Mouse (Mus musculus): ENCODE measurements around the gene Lsamp. TPM values are rescaled to one million over a fixed set of nuclear protein-coding genes. Genes with fewer than 3 reads are reported as not detected.

Gene Lsamp
- 1.5 and 2.1 TPM in 2 replicates for polyA plus RNA-seq (2014; fragmentation: Nextera tagmentation; extraction: Ambion mirVana)

DNA sequence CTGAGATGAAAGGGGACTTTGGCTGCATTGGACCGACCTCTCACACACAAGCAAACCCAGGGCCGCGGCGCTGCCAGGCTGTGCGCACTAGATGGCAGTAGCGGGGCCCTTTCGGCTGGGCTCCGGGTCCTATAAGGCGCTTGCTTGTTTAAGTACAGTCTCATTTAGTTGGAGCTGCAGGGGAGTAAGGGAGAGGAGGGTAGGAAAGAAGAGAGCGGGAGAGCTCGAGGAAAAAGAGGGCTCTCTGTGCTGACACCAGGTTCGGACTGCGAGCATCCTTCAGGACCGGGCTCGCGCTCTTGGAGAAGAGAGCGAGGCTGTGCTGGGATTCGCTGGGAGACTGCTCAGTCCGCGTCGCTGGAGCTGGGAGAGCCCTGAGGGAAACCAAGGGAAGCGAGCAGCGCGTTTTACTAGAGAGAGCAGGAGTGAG lies at the start of gene Lsamp:
Gene Lsamp, plus strand, starts transcription at position 157 of the 430 bp plus-strand sequence.
- Histone ChIP-seq H3K27ac (replicated peaks in 1 of 2; ENCODE audit: control insufficient read depth in 1 of 2, insufficient read depth in 1 of 2, low read depth in 2 of 2, low read length in 2 of 2) (no peak within 1 kb of the TSS), H3K4me3 (ENCODE audit: control insufficient read depth in 1 of 2, insufficient read depth in 1 of 2, low read depth in 1 of 2, low read length in 2 of 2) (peak within 1 kb of the TSS; percentile 48 to 54), H3K9ac (ENCODE audit: low read length) (peak within 1 kb of the TSS; percentile 32; the same call in 1 of the 2 replicates), H3K9me3 (ENCODE audit: control insufficient read depth, low read length) (no peaks in the 10 kb centered on the region), H3K27me3 (ENCODE audit: control insufficient read depth, insufficient read depth, low read length) (0 out of 2 replicates have a peak, but pooled peaks cover 3% of the 10 kb centered on the region), H3K4me1 (ENCODE audit: control insufficient read depth in 2 of 2, insufficient read depth in 2 of 2, low read length in 2 of 2) (peaks cover 0 to 3% of the 10 kb centered on the region in 2 experiments; a peak in 2 of 4 replicates), H3K4me2 (ENCODE audit: low read length) (peak within 1 kb of the TSS; percentile 96), H3K36me3 (ENCODE audit: control insufficient read depth, insufficient read depth, low read length) (no peaks in the 10 kb centered on the region)
- WGBS = 1% methylated on average over 24 of the region's 24 CpGs
- peak; percentile 73; the same call in 1 of the 2 replicates for ATAC-seq (ENCODE audit: insufficient number of reproducible peaks, insufficient read depth, low FRiP score, low read depth)

DNA sequence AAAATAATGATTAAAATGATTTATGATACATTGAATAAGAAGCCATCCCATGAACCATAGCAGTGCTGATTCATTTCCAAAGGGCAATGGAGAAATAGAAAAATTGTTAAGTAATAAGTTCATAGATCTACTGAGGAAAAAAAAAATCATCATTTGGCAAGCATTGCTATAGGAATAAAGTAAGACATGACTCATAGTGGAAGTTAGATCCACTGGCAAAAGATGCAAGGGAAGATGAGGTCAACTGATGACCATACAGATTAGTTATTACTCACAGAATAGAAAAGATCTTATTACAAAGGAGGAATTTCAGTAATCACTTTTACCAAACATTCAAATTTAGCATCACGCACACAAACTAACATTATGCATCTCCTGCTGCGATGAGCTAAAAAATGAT lies 26.5 kb upstream of the Lsamp start:
- Histone ChIP-seq H3K9me3 (ENCODE audit: control insufficient read depth, low read length) (no peaks in the 10 kb centered on the region), H3K36me3 (ENCODE audit: control insufficient read depth, insufficient read depth, low read length) (no peaks in the 10 kb centered on the region), H3K9ac (ENCODE audit: low read length) (no peak overlapping the region), H3K27me3 (ENCODE audit: control insufficient read depth, insufficient read depth, low read length) (no peaks in the 10 kb centered on the region), H3K4me1 (ENCODE audit: control insufficient read depth in 2 of 2, insufficient read depth in 2 of 2, low read length in 2 of 2) (no peaks in the 10 kb centered on the region), H3K4me2 (ENCODE audit: low read length) (no peak overlapping the region), H3K4me3 (ENCODE audit: control insufficient read depth in 1 of 2, insufficient read depth in 1 of 2, low read depth in 1 of 2, low read length in 2 of 2) (no peak overlapping the region), H3K27ac (replicated peaks in 1 of 2; ENCODE audit: control insufficient read depth in 1 of 2, insufficient read depth in 1 of 2, low read depth in 2 of 2, low read length in 2 of 2) (no peak overlapping the region)
- ATAC-seq (ENCODE audit: insufficient number of reproducible peaks, insufficient read depth, low FRiP score, low read depth) = no peak
- 90% methylated on average over 2 of the region's 2 CpGs for WGBS

DNA sequence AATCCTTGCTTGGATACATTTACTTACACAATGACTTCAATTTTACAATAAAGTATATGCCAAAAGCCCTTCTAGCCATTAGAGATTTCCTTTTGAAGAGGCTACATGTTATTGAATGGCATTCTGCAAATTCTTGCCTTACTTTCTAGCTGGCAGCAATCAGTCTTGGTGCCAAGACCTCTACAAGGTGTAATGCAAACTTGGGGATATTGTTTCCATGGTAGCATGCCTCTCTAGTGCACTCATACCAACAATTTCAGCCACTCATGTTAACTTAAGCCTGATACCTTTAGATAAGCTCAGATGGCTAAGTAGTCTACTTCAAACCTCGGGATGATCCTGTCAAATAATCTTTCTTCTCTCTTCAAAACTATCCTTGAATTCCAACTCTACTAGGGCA lies 11.4 kb upstream of the Lsamp start:
- H3K9me3 ChIP-seq (ENCODE audit: control insufficient read depth, low read length) = no peaks in the 10 kb centered on the region
- H3K4me2 ChIP-seq (ENCODE audit: low read length) = no peak overlapping the region
- ATAC-seq (ENCODE audit: insufficient number of reproducible peaks, insufficient read depth, low FRiP score, low read depth) = no peak
- no peaks in the 10 kb centered on the region for H3K27me3 ChIP-seq (ENCODE audit: control insufficient read depth, insufficient read depth, low read length)
- H3K9ac ChIP-seq (ENCODE audit: low read length) = no peak overlapping the region
- H3K36me3 ChIP-seq (ENCODE audit: control insufficient read depth, insufficient read depth, low read length) = no peaks in the 10 kb centered on the region
- WGBS = 52% methylated on average over 1 of the region's 1 CpGs
- no peak overlapping the region for H3K4me3 ChIP-seq (ENCODE audit: control insufficient read depth in 1 of 2, insufficient read depth in 1 of 2, low read depth in 1 of 2, low read length in 2 of 2)
- H3K4me1 ChIP-seq (ENCODE audit: control insufficient read depth in 2 of 2, insufficient read depth in 2 of 2, low read length in 2 of 2) = no peaks in the 10 kb centered on the region
- H3K27ac ChIP-seq (replicated peaks in 1 of 2; ENCODE audit: control insufficient read depth in 1 of 2, insufficient read depth in 1 of 2, low read depth in 2 of 2, low read length in 2 of 2) = no peak overlapping the region

DNA sequence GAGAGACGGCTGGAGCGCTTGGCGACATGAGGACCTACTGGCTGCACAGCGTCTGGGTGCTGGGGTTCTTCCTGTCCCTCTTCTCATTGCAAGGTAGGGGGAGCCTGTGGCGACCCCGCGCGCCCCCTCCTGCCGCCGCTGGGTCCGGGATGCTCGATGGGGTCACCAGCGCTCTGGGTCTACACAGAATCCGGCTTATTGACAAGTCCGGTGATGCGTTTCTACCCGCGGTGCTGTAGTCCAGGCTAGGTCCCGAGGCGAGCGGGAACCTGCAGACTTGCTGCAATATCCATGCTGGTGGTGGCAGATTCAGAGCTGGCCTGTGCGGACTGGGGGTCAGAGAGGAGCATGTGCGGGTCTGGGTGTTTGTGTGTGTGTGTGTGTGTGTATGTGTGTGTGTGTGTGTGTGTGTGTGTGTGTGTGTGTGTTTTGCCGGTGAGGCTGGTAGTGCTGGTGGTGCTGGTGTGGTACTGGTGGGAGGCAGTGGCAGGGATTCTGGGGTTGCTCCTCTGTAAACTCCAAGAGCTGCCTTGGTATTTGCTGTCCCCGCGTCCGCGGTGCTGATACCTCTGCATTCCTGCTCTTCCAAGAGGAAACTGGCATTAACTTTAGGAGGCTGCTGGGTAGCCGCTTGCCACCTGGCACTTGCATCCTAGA lies 602 bp downstream of the Lsamp start:
- Histone ChIP-seq H3K4me1 (ENCODE audit: control insufficient read depth in 2 of 2, insufficient read depth in 2 of 2, low read length in 2 of 2) (peaks cover 0 to 3% of the 10 kb centered on the region in 2 experiments; a peak in 2 of 4 replicates), H3K4me2 (ENCODE audit: low read length) (peak overlapping the region; percentile 96), H3K9ac (ENCODE audit: low read length) (peak overlapping the region; percentile 32; the same call in 1 of the 2 replicates), H3K36me3 (ENCODE audit: control insufficient read depth, insufficient read depth, low read length) (no peaks in the 10 kb centered on the region), H3K27ac (replicated peaks in 1 of 2; ENCODE audit: control insufficient read depth in 1 of 2, insufficient read depth in 1 of 2, low read depth in 2 of 2, low read length in 2 of 2) (no peak overlapping the region), H3K4me3 (ENCODE audit: control insufficient read depth in 1 of 2, insufficient read depth in 1 of 2, low read depth in 1 of 2, low read length in 2 of 2) (peak overlapping the region; percentile 48 to 54), H3K9me3 (ENCODE audit: control insufficient read depth, low read length) (no peaks in the 10 kb centered on the region), H3K27me3 (ENCODE audit: control insufficient read depth, insufficient read depth, low read length) (0 out of 2 replicates have a peak, but pooled peaks cover 3% of the 10 kb centered on the region)
- 1% methylated on average over 29 of the region's 29 CpGs for WGBS
- ATAC-seq (ENCODE audit: insufficient number of reproducible peaks, insufficient read depth, low FRiP score, low read depth) = no peak

DNA sequence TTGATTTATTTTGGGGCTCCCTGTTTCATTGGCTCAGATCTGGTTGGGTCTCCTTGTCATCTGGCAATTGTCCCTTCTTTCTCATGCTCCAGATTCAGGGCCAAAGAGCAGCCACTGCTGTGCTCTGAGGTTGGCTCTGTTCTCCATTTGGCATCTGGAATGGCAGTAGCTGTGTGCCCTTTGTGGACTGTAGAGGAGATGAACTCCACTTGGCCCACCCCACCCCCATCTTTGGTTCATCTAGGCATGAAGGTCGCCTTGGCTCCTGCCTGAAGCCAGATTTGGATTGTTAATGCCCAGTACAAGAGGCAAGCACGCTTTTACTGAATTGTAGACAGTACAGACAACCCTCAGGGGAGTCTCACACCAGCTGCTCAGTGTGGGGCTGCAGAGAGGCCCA lies 4.3 kb downstream of the Lsamp start:
- no peaks in the 10 kb centered on the region for H3K9me3 ChIP-seq (ENCODE audit: control insufficient read depth, low read length)
- H3K36me3 ChIP-seq (ENCODE audit: control insufficient read depth, insufficient read depth, low read length) = no peaks in the 10 kb centered on the region
- no peak overlapping the region for H3K27ac ChIP-seq (replicated peaks in 1 of 2; ENCODE audit: control insufficient read depth in 1 of 2, insufficient read depth in 1 of 2, low read depth in 2 of 2, low read length in 2 of 2)
- H3K27me3 ChIP-seq (ENCODE audit: control insufficient read depth, insufficient read depth, low read length) = 0 out of 2 replicates have a peak, but pooled peaks cover 3% of the 10 kb centered on the region
- no peak for ATAC-seq (ENCODE audit: insufficient number of reproducible peaks, insufficient read depth, low FRiP score, low read depth)
- no peak overlapping the region for H3K9ac ChIP-seq (ENCODE audit: low read length)
- 57% methylated on average over 2 of the region's 2 CpGs for WGBS
- H3K4me3 ChIP-seq (ENCODE audit: control insufficient read depth in 1 of 2, insufficient read depth in 1 of 2, low read depth in 1 of 2, low read length in 2 of 2) = no peak overlapping the region
- H3K4me1 ChIP-seq (ENCODE audit: control insufficient read depth in 2 of 2, insufficient read depth in 2 of 2, low read length in 2 of 2) = peaks cover 0 to 3% of the 10 kb centered on the region in 2 experiments; a peak in 2 of 4 replicates
- no peak overlapping the region for H3K4me2 ChIP-seq (ENCODE audit: low read length)

DNA sequence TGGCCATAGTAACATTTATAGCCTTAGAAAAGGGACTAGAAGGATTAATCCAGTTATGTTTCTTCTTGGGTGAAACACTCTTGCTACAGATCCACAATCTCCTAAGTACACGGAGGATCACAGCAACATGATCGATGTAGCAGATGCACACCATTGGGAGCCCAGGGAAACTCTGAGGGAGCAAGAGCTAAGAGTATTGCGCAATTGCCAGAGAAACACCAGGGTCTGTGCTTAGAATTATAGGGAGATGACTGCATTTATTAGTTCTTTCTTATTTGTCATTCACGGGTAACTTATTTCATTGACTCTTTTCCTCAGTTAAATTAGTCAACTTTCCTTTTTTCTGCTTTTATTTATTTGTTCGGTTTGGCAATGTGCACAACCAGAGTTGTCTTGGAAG lies 10.7 kb downstream of the Lsamp start:
- Histone ChIP-seq H3K9me3 (ENCODE audit: control insufficient read depth, low read length) (no peaks in the 10 kb centered on the region), H3K27ac (replicated peaks in 1 of 2; ENCODE audit: control insufficient read depth in 1 of 2, insufficient read depth in 1 of 2, low read depth in 2 of 2, low read length in 2 of 2) (no peak overlapping the region), H3K4me2 (ENCODE audit: low read length) (no peak overlapping the region), H3K36me3 (ENCODE audit: control insufficient read depth, insufficient read depth, low read length) (no peaks in the 10 kb centered on the region), H3K4me1 (ENCODE audit: control insufficient read depth in 2 of 2, insufficient read depth in 2 of 2, low read length in 2 of 2) (no peaks in the 10 kb centered on the region), H3K27me3 (ENCODE audit: control insufficient read depth, insufficient read depth, low read length) (no peaks in the 10 kb centered on the region), H3K4me3 (ENCODE audit: control insufficient read depth in 1 of 2, insufficient read depth in 1 of 2, low read depth in 1 of 2, low read length in 2 of 2) (no peak overlapping the region), H3K9ac (ENCODE audit: low read length) (no peak overlapping the region)
- ATAC-seq (ENCODE audit: insufficient number of reproducible peaks, insufficient read depth, low FRiP score, low read depth) = no peak
- WGBS = 92% methylated on average over 5 of the region's 5 CpGs

DNA sequence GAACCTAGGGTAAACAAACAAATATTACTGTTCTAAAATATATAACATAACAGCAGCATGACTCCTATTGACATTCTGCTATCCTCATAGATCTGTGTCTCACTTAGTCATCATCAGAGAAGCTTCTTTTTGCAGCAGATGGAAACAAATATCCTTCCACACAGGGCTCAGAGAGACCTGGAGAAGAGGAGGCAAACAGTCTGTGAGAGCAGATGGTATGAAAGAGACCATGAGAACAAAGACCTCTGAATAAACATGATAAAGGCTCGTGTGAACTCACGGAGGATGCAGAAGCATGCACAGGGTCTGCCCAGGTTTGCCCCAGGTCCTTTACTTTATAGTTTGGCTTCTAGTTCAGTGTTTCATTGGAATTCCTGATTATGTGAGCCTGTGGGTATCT lies 24.6 kb downstream of the Lsamp start:
- Histone ChIP-seq H3K9ac (ENCODE audit: low read length) (no peak overlapping the region), H3K36me3 (ENCODE audit: control insufficient read depth, insufficient read depth, low read length) (no peaks in the 10 kb centered on the region), H3K4me1 (ENCODE audit: control insufficient read depth in 2 of 2, insufficient read depth in 2 of 2, low read length in 2 of 2) (no peaks in the 10 kb centered on the region), H3K9me3 (ENCODE audit: control insufficient read depth, low read length) (no peaks in the 10 kb centered on the region), H3K27me3 (ENCODE audit: control insufficient read depth, insufficient read depth, low read length) (no peaks in the 10 kb centered on the region), H3K4me3 (ENCODE audit: control insufficient read depth in 1 of 2, insufficient read depth in 1 of 2, low read depth in 1 of 2, low read length in 2 of 2) (no peak overlapping the region), H3K27ac (replicated peaks in 1 of 2; ENCODE audit: control insufficient read depth in 1 of 2, insufficient read depth in 1 of 2, low read depth in 2 of 2, low read length in 2 of 2) (no peak overlapping the region), H3K4me2 (ENCODE audit: low read length) (no peak overlapping the region)
- 53% methylated on average over 2 of the region's 2 CpGs for WGBS
- no peak for ATAC-seq (ENCODE audit: insufficient number of reproducible peaks, insufficient read depth, low FRiP score, low read depth)

DNA sequence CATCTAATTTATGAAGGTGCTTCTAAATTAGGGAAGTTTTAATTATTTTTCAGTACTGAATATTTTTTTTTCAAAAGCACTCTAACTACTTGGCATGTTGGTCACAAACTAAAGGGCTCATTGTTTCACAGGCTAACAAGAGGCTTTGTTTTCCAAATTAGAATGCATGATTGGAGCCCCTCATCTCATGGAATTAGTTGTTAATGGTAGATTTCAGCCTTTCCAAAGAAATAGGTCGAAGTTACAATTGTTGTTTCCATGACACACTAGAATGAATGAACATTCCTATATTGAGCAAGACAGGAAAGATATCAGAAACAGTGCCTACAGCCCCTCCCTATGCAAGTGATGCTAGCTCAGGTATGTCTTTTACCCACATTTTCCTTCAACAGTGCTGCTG lies 26.9 kb downstream of the Lsamp start:
- H3K27ac ChIP-seq (replicated peaks in 1 of 2; ENCODE audit: control insufficient read depth in 1 of 2, insufficient read depth in 1 of 2, low read depth in 2 of 2, low read length in 2 of 2) = no peak overlapping the region
- H3K9me3 ChIP-seq (ENCODE audit: control insufficient read depth, low read length) = no peaks in the 10 kb centered on the region
- H3K36me3 ChIP-seq (ENCODE audit: control insufficient read depth, insufficient read depth, low read length) = no peaks in the 10 kb centered on the region
- H3K4me3 ChIP-seq (ENCODE audit: control insufficient read depth in 1 of 2, insufficient read depth in 1 of 2, low read depth in 1 of 2, low read length in 2 of 2) = no peak overlapping the region
- no peak overlapping the region for H3K9ac ChIP-seq (ENCODE audit: low read length)
- H3K27me3 ChIP-seq (ENCODE audit: control insufficient read depth, insufficient read depth, low read length) = no peaks in the 10 kb centered on the region
- H3K4me2 ChIP-seq (ENCODE audit: low read length) = no peak overlapping the region
- H3K4me1 ChIP-seq (ENCODE audit: control insufficient read depth in 2 of 2, insufficient read depth in 2 of 2, low read length in 2 of 2) = no peaks in the 10 kb centered on the region
- 43% methylated on average over 1 of the region's 1 CpGs for WGBS
- ATAC-seq (ENCODE audit: insufficient number of reproducible peaks, insufficient read depth, low FRiP score, low read depth) = no peak

Data from heart, embryonic 14.5 days (tissue).